Mouse (Mus musculus) midbrain, embryonic 10.5 days (tissue): ENCODE data around the gene Drg1. TPM values are rescaled to one million over a fixed set of nuclear protein-coding genes. Genes with fewer than 3 reads are reported as not detected.
"Not testable (repeated sequence)": the region's sequence is repeated elsewhere in the genome, so short reads cannot be mapped to it uniquely, and the experiment has no call there.

Experiments used
- DNase-seq: peaks from one replicate; pipeline ENCODE4 v3.0.0-alpha.2; 2017; ENCODE audit warnings: low spot score
- H3K27ac ChIP-seq: fragments of 300-500 bp; sonication (generic); replicated peaks from 2 replicates; pipeline ENCODE4 v1.5.1; 2016; ENCODE audit warnings: mild to moderate bottlenecking
- H3K27me3 ChIP-seq: fragments of 300-500 bp; sonication (generic); 2 replicates; pipeline ENCODE4 v1.6.1; 2016; ENCODE audit warnings: low read depth, mild to moderate bottlenecking; ENCODE audit not compliant: poor library complexity, severe bottlenecking
- H3K36me3 ChIP-seq: fragments of 300-500 bp; sonication (generic); 2 replicates; pipeline ENCODE4 v1.6.1; 2016; ENCODE audit warnings: mild to moderate bottlenecking, moderate library complexity
- H3K4me1 ChIP-seq: fragments of 300-500 bp; sonication (generic); 2 replicates; pipeline ENCODE4 v1.6.1; 2016
- H3K4me3 ChIP-seq: fragments of 300-500 bp; sonication (generic); 2 replicates; pipeline ENCODE4 v1.5.1; 2016; ENCODE audit warnings: mild to moderate bottlenecking, moderate library complexity
- H3K9me3 ChIP-seq: fragments of 300-500 bp; sonication (generic); replicated peaks from 2 replicates; pipeline ENCODE4 v1.6.1; 2016; ENCODE audit warnings: mild to moderate bottlenecking
- WGBS: fragments of 180-500 bp; shearing (Covaris S2); methylation state at CpG from one replicate; pipeline ENCODE4 v1.1.7; 2016; 5-methylcytosine and 5-hydroxymethylcytosine counted together
- polyA plus RNA-seq: library from polyadenylated mRNA; unstranded; fragments of >200 nt; fragmentation: Nextera tagmentation; extraction: Ambion mirVana; gene quantifications from 2 replicates; pipeline ENCODE4 v1.2.1, GENCODE M21; 2016

Gene Drg1
- polyA plus RNA-seq, 1 experiment from 2014 or later, result 344 TPM

GRCm38 (mm10) chr11:3151358-3151757 is 114.9 kb downstream of the Drg1 start:
- Histone ChIP-seq H3K36me3 (peaks cover 20% of the 10 kb centered on the region), H3K9me3 (peaks cover 21% of the 10 kb centered on the region)
- H3K4me3 ChIP-seq, H3K27me3 ChIP-seq, H3K4me1 ChIP-seq, H3K27ac ChIP-seq, DNase-seq: not testable (repeated sequence)
- WGBS, result 94% methylated on average over 4 of the region's 4 CpGs

- peaks cover 20% of the 10 kb centered on the region for H3K36me3 ChIP-seq
- DNase-seq, result not testable (repeated sequence)
- WGBS, result 95% methylated on average over 12 of the region's 12 CpGs
Measured at GRCm38 (mm10) chr11:3150677-3151003, 115.6 kb downstream of the Drg1 start.

GRCm38 (mm10) chr11:3150003-3150676 is 116.1 kb downstream of the Drg1 start:
- not testable (repeated sequence) for H3K27ac ChIP-seq, H3K4me1 ChIP-seq, H3K4me3 ChIP-seq, DNase-seq, H3K27me3 ChIP-seq
- H3K9me3 ChIP-seq, result peaks cover 24% of the 10 kb centered on the region
- WGBS, result 95% methylated on average over 24 of the region's 24 CpGs
- peaks cover 20% of the 10 kb centered on the region for H3K36me3 ChIP-seq

More at GRCm38 (mm10) chr11:3150677-3151003, 115.6 kb downstream of the Drg1 start:
- peaks cover 24% of the 10 kb centered on the region for H3K9me3 ChIP-seq
- H3K4me1 ChIP-seq, H3K4me3 ChIP-seq, H3K27ac ChIP-seq, H3K27me3 ChIP-seq: not testable (repeated sequence)

GRCm38 (mm10) chr11:3149471-3149870 is 116.7 kb downstream of the Drg1 start:
- H3K27ac ChIP-seq, result not testable (repeated sequence)

GRCm38 (mm10) chr11:3146806-3147205 is 119.4 kb downstream of the Drg1 start:
- peaks cover 14% of the 10 kb centered on the region for H3K36me3 ChIP-seq
- H3K4me1 ChIP-seq, H3K4me3 ChIP-seq, H3K27ac ChIP-seq, H3K27me3 ChIP-seq, DNase-seq: not testable (repeated sequence)
- H3K9me3 ChIP-seq, result peaks cover 22% of the 10 kb centered on the region
- WGBS, result 77% methylated on average over 2 of the region's 2 CpGs

More at GRCm38 (mm10) chr11:3149471-3149870, 116.7 kb downstream of the Drg1 start:
- H3K36me3 ChIP-seq, result peaks cover 20% of the 10 kb centered on the region
- not testable (repeated sequence) for H3K4me3 ChIP-seq, DNase-seq, H3K4me1 ChIP-seq, H3K27me3 ChIP-seq
- WGBS, result 95% methylated on average over 4 of the region's 4 CpGs
- H3K9me3 ChIP-seq, result peaks cover 24% of the 10 kb centered on the region

GRCm38 (mm10) chr11:3145359-3146165 is 120.7 kb downstream of the Drg1 start:
- H3K27ac ChIP-seq, DNase-seq, H3K4me1 ChIP-seq, H3K4me3 ChIP-seq, H3K27me3 ChIP-seq: not testable (repeated sequence)
- Histone ChIP-seq H3K36me3 (peaks cover 12% of the 10 kb centered on the region), H3K9me3 (peaks cover 23% of the 10 kb centered on the region)
- 84% methylated on average over 9 of the region's 9 CpGs for WGBS

GRCm38 (mm10) chr11:3143984-3144383 is 122.2 kb downstream of the Drg1 start:
- peaks cover 17% of the 10 kb centered on the region for H3K9me3 ChIP-seq
- DNase-seq, H3K27ac ChIP-seq, H3K4me1 ChIP-seq, H3K4me3 ChIP-seq, H3K36me3 ChIP-seq, H3K27me3 ChIP-seq: not testable (repeated sequence)
- 76% methylated on average over 3 of the region's 3 CpGs for WGBS

GRCm38 (mm10) chr11:3142413-3142812 is 123.8 kb downstream of the Drg1 start:
- H3K27me3 ChIP-seq, H3K4me3 ChIP-seq, DNase-seq, H3K4me1 ChIP-seq, H3K36me3 ChIP-seq, H3K27ac ChIP-seq: not testable (repeated sequence)
- 82% methylated on average over 4 of the region's 5 CpGs for WGBS
- H3K9me3 ChIP-seq, result peaks cover 26% of the 10 kb centered on the region

GRCm38 (mm10) chr11:3140967-3141535 is 125.2 kb downstream of the Drg1 start:
- not testable (repeated sequence) for H3K27ac ChIP-seq, DNase-seq, H3K36me3 ChIP-seq, H3K4me3 ChIP-seq, H3K4me1 ChIP-seq, H3K27me3 ChIP-seq
- H3K9me3 ChIP-seq, result peaks cover 30% of the 10 kb centered on the region

- H3K36me3 ChIP-seq, H3K27ac ChIP-seq, H3K4me1 ChIP-seq, H3K27me3 ChIP-seq, DNase-seq, H3K4me3 ChIP-seq: not testable (repeated sequence)
- 87% methylated on average over 2 of the region's 2 CpGs for WGBS
- peaks cover 26% of the 10 kb centered on the region for H3K9me3 ChIP-seq
Measured at GRCm38 (mm10) chr11:3138323-3138722, 127.9 kb downstream of the Drg1 start.

Other genes starting within 250 kb of the Drg1 start
- gene Sfi1, start 73.0 kb downstream of the Drg1 start, polyA plus RNA-seq, result 12.6 and 14.8 TPM in 2 replicates
- 57.7 and 60.4 TPM in 2 replicates for gene Eif4enif1, start 64.0 kb downstream of the Drg1 start, polyA plus RNA-seq
- 112 and 122 TPM in 2 replicates for gene Patz1, start 22.5 kb upstream of the Drg1 start, polyA plus RNA-seq
- 7.4 and 13.0 TPM in 2 replicates for gene Pik3ip1, start 64.0 kb upstream of the Drg1 start, polyA plus RNA-seq
- 50.7 and 68.9 TPM in 2 replicates for gene Limk2, start 142.8 kb upstream of the Drg1 start, polyA plus RNA-seq
- 46.5 and 52.5 TPM in 2 replicates for gene Rnf185, start 185.9 kb upstream of the Drg1 start, polyA plus RNA-seq
- gene Pla2g3, start 221.9 kb upstream of the Drg1 start, polyA plus RNA-seq, result 0.75 and 0.89 TPM in 2 replicates
- gene Inpp5j, start 238.4 kb upstream of the Drg1 start, polyA plus RNA-seq, result 0.16 and 0.24 TPM in 2 replicates
- gene Selenom, start 248.3 kb upstream of the Drg1 start, polyA plus RNA-seq, result 43.8 and 49.2 TPM in 2 replicates